Mouse (Mus musculus) liver, postnatal 0 days (tissue): ENCODE results near the gene Rab6a. TPM values are rescaled to one million over a fixed set of nuclear protein-coding genes. Genes with fewer than 3 reads are reported as not detected.

Source experiments
- ATAC-seq: fragments of 200-750 bp; cut with Nextera tagmentation; 2 replicates; pipeline ENCODE4 v1.8.0; 2017; ENCODE audit warnings: mild to moderate bottlenecking, moderate library complexity
- DNase-seq: peaks from one replicate; pipeline ENCODE4 v3.0.0-alpha.2; 2016
- H3K27ac ChIP-seq: fragments of 300-500 bp; sonication (generic); 2 replicates; pipeline ENCODE4 v1.5.1; 2014; ENCODE audit warnings: antibody characterized with exemption, moderate library complexity, mild to moderate bottlenecking, low read depth
- H3K27me3 ChIP-seq: fragments of 300-500 bp; sonication (generic); 2 replicates; pipeline ENCODE4 v1.6.1; 2014; ENCODE audit warnings: low read length, control low read depth, mixed read lengths; ENCODE audit not compliant: insufficient read depth
- H3K36me3 ChIP-seq: fragments of 300-500 bp; sonication (generic); replicated peaks from 2 replicates; pipeline ENCODE4 v1.6.1; 2014; ENCODE audit warnings: mild to moderate bottlenecking, control low read depth, low read length, moderate library complexity, mixed read lengths; ENCODE audit not compliant: insufficient read depth
- H3K4me1 ChIP-seq: fragments of 300-500 bp; sonication (generic); 2 replicates; pipeline ENCODE4 v1.6.1; 2014; ENCODE audit warnings: antibody characterized with exemption, mild to moderate bottlenecking, control low read depth; ENCODE audit not compliant: insufficient read depth
- H3K4me2 ChIP-seq: fragments of 300-500 bp; sonication (generic); 2 replicates; pipeline ENCODE4 v1.6.1; 2014; ENCODE audit warnings: low read depth, mild to moderate bottlenecking, low read length, moderate library complexity, mixed read lengths
- H3K4me3 ChIP-seq: fragments of 300-500 bp; sonication (generic); 2 replicates; pipeline ENCODE4 v1.5.1; 2014; ENCODE audit warnings: low read depth, low read length
- H3K9ac ChIP-seq: fragments of 300-500 bp; sonication (generic); replicated peaks from 2 replicates; pipeline ENCODE4 v1.6.1; 2014; ENCODE audit warnings: mild to moderate bottlenecking, moderate library complexity
- H3K9me3 ChIP-seq: fragments of 300-500 bp; sonication (generic); 2 replicates; pipeline ENCODE4 v1.6.1; 2016; ENCODE audit warnings: mild to moderate bottlenecking, control low read depth, low read length, mixed read lengths
- CTCF ChIP-seq: sonication (generic); IDR thresholded peaks from 2 replicates; pipeline ENCODE4 v1.5.1; 2016; ENCODE audit warnings: antibody characterized with exemption, low read depth
- EP300 ChIP-seq: IDR thresholded peaks from 2 replicates; pipeline ENCODE4 v1.6.1; 2016; ENCODE audit warnings: antibody characterized with exemption, low read depth, mild to moderate bottlenecking
- WGBS: fragments of 180-500 bp; shearing (Covaris S2); extraction: QIAGEN DNeasy Blood & Tissue Kit; methylation state at CpG from one replicate; pipeline ENCODE4 v1.1.7; 2014; ENCODE audit not compliant: insufficient replicate concordance; 5-methylcytosine and 5-hydroxymethylcytosine counted together
- polyA plus RNA-seq: library from polyadenylated mRNA; unstranded; fragments of >200 nt; fragmentation: Nextera tagmentation; extraction: Ambion mirVana; gene quantifications from 2 replicates; pipeline ENCODE4 v1.2.1, GENCODE M21; 2015

Rab6a gene
- polyA plus RNA-seq, 1 experiment from 2014 or later: 44.8 TPM

DNA sequence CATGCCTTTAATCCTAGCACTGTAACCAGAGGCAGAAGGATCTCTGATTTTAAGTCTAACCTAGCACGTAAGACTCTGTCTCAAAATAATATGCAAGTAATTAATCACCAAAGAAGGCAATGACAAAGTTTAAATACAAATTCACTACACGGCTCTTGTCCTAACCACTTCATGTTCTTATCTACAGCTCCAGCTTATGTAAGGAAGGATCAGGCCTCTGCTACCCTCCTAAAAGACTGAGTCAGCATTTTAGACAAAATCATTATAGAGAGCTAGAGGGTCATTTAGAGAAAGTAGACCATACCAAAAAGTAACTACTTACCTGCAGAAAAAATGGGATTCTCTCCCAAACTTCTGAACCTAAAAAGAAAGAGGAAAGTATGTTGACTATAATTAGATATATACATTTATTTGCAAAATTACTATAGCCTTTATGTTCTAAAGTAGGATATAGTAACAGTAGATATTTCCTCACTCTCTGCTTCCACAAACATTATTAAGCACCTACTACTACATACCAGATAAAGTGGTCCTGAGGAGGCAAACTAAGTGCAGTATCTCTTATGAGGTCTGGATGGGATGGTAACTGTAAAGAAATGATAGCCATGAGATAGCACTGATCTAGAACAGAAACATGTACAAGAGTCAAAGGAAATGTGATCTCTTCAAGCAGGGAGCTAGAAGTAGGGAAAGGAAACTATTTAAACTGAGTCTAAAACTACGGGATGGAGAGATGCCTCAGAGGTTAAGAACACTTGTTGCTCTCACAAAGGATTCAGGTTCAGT is 36.1 kb upstream of the Rab6a start:
- Histone ChIP-seq H3K36me3 (peaks cover 8% of the 10 kb centered on the region; the same call in 1 of the 2 replicates), H3K27ac (peak overlapping the region; percentile 67), H3K4me3 (no peak overlapping the region), H3K9me3 (no peaks in the 10 kb centered on the region), H3K4me1 (peaks cover 20% of the 10 kb centered on the region), H3K27me3 (no peaks in the 10 kb centered on the region), H3K9ac (no peak overlapping the region), H3K4me2 (peak overlapping the region; percentile 28)
- no peak for DNase-seq
- 57% methylated on average over 3 of the region's 3 CpGs for WGBS
- TF ChIP-seq CTCF (no peak), EP300 (peak; percentile 83; the same call in 1 of the 2 replicates)
- ATAC-seq: peak; percentile 94

DNA sequence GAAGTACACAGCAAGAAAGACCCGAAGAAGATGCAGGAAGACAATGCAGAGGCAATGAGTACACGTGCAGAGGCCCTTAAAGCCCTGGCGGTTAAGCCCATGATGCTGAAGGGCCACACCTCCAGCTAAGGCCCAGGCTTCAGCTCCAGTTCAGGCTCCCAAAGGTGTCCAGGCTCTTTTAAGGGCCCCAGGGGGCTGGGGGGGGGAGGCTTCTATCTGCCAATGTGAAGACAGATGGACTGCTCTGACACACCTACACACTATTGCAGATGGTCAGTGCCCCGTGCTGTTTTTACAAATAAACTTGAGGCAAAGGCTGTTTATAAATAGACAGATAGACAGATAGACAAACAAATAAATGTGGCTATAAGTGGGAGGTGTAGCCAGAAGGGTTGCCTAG is 35.1 kb upstream of the Rab6a start:
- no peaks in the 10 kb centered on the region for H3K9me3 ChIP-seq
- peaks cover 20% of the 10 kb centered on the region for H3K4me1 ChIP-seq
- no peaks in the 10 kb centered on the region for H3K27me3 ChIP-seq
- no peak for TF ChIP-seq EP300
- TF ChIP-seq CTCF: no peak
- peaks cover 8% of the 10 kb centered on the region; the same call in 1 of the 2 replicates for H3K36me3 ChIP-seq
- H3K4me3 ChIP-seq: no peak overlapping the region
- H3K9ac ChIP-seq: no peak overlapping the region
- peak overlapping the region; percentile 4; the same call in 1 of the 2 replicates for H3K27ac ChIP-seq
- ATAC-seq (no peak), DNase-seq (no peak)
- H3K4me2 ChIP-seq: no peak overlapping the region
- 79% methylated on average over 4 of the region's 4 CpGs for WGBS

DNA sequence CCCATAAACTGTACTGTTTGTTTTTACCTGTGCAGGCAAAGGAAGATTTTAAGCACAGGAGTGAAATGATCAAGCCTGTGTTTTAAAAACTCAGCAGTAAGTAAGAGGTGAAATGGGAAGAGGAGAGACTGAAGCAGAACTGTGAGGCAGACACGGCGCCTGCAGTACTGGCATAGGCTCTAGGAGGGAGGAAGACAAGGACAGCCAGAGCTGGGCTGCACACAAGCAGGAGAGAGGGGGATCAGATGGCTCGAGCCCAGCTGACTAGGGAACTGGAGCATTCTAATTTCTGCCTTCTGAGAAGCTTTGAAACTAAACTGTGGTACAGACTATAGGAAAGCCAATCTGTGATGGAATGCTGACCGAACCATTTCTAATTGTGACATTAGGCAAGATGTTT is 34.5 kb upstream of the Rab6a start:
- H3K4me3 ChIP-seq: no peak overlapping the region
- peaks cover 20% of the 10 kb centered on the region for H3K4me1 ChIP-seq
- no peaks in the 10 kb centered on the region for H3K9me3 ChIP-seq
- peaks cover 8% of the 10 kb centered on the region; the same call in 1 of the 2 replicates for H3K36me3 ChIP-seq
- ATAC-seq (no peak), DNase-seq (no peak)
- TF ChIP-seq CTCF: no peak
- TF ChIP-seq EP300: no peak
- H3K4me2 ChIP-seq: no peak overlapping the region
- no peak overlapping the region for H3K27ac ChIP-seq
- H3K9ac ChIP-seq: no peak overlapping the region
- 86% methylated on average over 4 of the region's 4 CpGs for WGBS
- H3K27me3 ChIP-seq: no peaks in the 10 kb centered on the region

DNA sequence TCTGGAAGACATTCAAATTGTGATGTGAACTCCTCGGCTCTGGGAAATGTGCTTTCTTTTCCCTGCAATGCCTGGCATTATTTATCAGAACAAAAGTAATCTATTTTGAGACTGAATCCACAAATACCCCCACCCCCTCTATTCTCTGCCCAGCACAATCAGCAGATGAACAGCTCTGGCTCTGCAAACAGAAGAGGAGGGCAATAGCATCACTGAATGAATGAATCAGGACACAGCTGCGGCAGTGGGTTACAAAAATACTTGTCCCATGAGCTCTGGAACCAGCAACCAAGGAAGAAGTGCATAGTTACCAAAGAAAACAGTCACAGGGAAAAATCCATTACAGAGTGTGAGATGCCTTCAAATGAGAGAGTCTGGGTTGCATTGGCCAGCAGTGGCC is 28.4 kb upstream of the Rab6a start:
- Histone ChIP-seq H3K9ac (no peak overlapping the region), H3K36me3 (no peaks in the 10 kb centered on the region; the same call in 1 of the 2 replicates), H3K4me1 (peaks cover 11% of the 10 kb centered on the region; the same call in 1 of the 2 replicates), H3K27ac (no peak overlapping the region), H3K9me3 (no peaks in the 10 kb centered on the region), H3K27me3 (no peaks in the 10 kb centered on the region), H3K4me2 (no peak overlapping the region), H3K4me3 (no peak overlapping the region)
- ATAC-seq (no peak), DNase-seq (no peak)
- TF ChIP-seq CTCF: no peak
- no peak for TF ChIP-seq EP300
- WGBS: 70% methylated on average over 2 of the region's 2 CpGs

DNA sequence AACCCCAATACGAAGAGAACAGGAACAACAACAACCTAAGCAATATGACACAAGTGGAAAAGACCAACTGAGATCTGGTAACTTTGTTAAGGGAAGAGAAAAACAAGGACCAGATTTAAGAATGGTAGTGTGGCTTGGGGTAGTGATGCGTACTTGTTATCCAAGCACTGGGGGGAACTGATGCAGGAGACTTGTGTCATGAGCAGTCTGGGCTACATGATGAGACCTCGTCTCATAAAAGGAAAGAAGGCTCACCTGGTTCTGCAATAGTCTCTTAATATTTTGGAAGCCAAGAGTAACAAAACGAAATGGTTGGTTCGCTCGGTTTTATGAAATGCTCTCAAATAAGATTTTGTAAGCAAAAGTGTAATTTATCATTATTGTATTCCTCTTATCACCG is 25.0 kb upstream of the Rab6a start:
- H3K9ac ChIP-seq: peak overlapping the region; percentile 72
- H3K27ac ChIP-seq: no peak overlapping the region
- H3K36me3 ChIP-seq: no peaks in the 10 kb centered on the region
- H3K27me3 ChIP-seq: no peaks in the 10 kb centered on the region
- H3K4me3 ChIP-seq: peak overlapping the region; percentile 60
- peaks cover 11% of the 10 kb centered on the region; the same call in 1 of the 2 replicates for H3K4me1 ChIP-seq
- WGBS: 38% methylated on average over 7 of the region's 7 CpGs
- DNase-seq: no peak
- H3K9me3 ChIP-seq: no peaks in the 10 kb centered on the region
- ATAC-seq: no peak
- no peak for TF ChIP-seq CTCF
- no peak for TF ChIP-seq EP300
- H3K4me2 ChIP-seq: peak overlapping the region; percentile 74

DNA sequence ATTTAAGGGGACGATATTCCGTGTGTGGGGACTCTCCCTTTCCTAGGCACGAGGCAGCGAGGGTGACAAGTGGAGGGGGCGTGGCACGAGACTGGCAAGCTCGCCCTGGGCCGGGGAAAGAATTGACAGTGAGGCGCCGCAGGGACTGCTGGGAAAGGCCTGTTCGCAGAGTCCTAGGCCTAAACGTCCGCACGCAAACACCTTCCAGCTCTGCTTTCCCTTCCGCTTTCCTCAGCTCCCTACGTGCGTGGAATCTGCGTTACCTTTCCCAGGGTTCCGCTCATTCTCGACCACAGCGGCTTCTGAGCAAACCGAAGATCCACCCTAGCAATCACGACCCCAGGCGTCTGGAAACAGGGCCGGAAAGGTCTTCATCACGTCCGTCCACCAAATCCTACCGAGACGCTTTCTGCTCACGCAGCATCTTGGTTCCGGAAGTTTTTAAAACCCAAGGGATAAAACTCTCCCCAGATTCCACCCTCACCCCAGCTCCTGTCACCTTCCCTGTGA is 24.4 kb upstream of the Rab6a start:
- Histone ChIP-seq H3K27me3 (no peaks in the 10 kb centered on the region), H3K27ac (peak overlapping the region; percentile 82), H3K4me2 (peak overlapping the region; percentile 74), H3K4me1 (peaks cover 11% of the 10 kb centered on the region; the same call in 1 of the 2 replicates), H3K9ac (peak overlapping the region; percentile 72), H3K4me3 (peak overlapping the region; percentile 60), H3K36me3 (no peaks in the 10 kb centered on the region), H3K9me3 (no peaks in the 10 kb centered on the region)
- TF ChIP-seq CTCF (no peak), EP300 (peak; percentile 54)
- under 1% methylated on average over 31 of the region's 31 CpGs for WGBS
- ATAC-seq: peak; percentile 99
- peak; percentile 92 for DNase-seq
